Mouse (Mus musculus) heart, postnatal 0 days (tissue): ENCODE data around the gene Lrpprc. TPM values are rescaled to one million over a fixed set of nuclear protein-coding genes. Genes with fewer than 3 reads are reported as not detected.

Experiments used
- ATAC-seq: fragments of 200-750 bp; cut with Nextera tagmentation; 2 replicates; pipeline ENCODE4 v1.8.0; 2017; ENCODE audit warnings: low read depth, moderate number of reproducible peaks, moderate library complexity; ENCODE audit not compliant: insufficient read depth
- DNase-seq: peaks from one replicate; pipeline ENCODE4 v3.0.0-alpha.2; 2016; ENCODE audit warnings: low spot score
- H3K27ac ChIP-seq: fragments of 300-500 bp; sonication (generic); 2 replicates; pipeline ENCODE4 v1.5.1; 2014; ENCODE audit warnings: low read depth, mild to moderate bottlenecking
- H3K27me3 ChIP-seq: fragments of 300-500 bp; sonication (generic); 2 replicates; pipeline ENCODE4 v1.6.1; 2014; ENCODE audit warnings: low read length, mixed read lengths; ENCODE audit not compliant: control insufficient read depth, insufficient read depth
- H3K36me3 ChIP-seq: fragments of 300-500 bp; sonication (generic); replicated peaks from 2 replicates; pipeline ENCODE4 v1.6.1; 2014; ENCODE audit warnings: low read length, mixed read lengths; ENCODE audit not compliant: control insufficient read depth, insufficient read depth
- H3K4me1 ChIP-seq: fragments of 300-500 bp; sonication (generic); 2 replicates; pipeline ENCODE4 v1.6.1; 2014; ENCODE audit warnings: antibody characterized with exemption; ENCODE audit not compliant: control insufficient read depth, insufficient read depth
- H3K4me2 ChIP-seq: fragments of 300-500 bp; sonication (generic); 2 replicates; pipeline ENCODE4 v1.6.1; 2014; ENCODE audit warnings: low read depth, mild to moderate bottlenecking, low read length, moderate library complexity
- H3K4me3 ChIP-seq: fragments of 300-500 bp; sonication (generic); 2 replicates; pipeline ENCODE4 v1.5.1; 2014; ENCODE audit warnings: low read depth, low read length
- H3K9ac ChIP-seq: fragments of 300-500 bp; sonication (generic); replicated peaks from 2 replicates; pipeline ENCODE4 v1.6.1; 2014; ENCODE audit warnings: low read depth, low read length, mixed read lengths
- H3K9me3 ChIP-seq: fragments of 300-500 bp; sonication (generic); replicated peaks from 2 replicates; pipeline ENCODE4 v1.6.1; 2016; ENCODE audit warnings: low read length; ENCODE audit not compliant: control insufficient read depth
- CTCF ChIP-seq: IDR thresholded peaks from 2 replicates; pipeline ENCODE4 v1.5.1; 2016; ENCODE audit warnings: antibody characterized with exemption, control low read depth, low read depth
- EP300 ChIP-seq: IDR thresholded peaks from 2 replicates; pipeline ENCODE4 v1.6.1; 2016; ENCODE audit warnings: antibody characterized with exemption, low read depth
- WGBS: fragments of 180-500 bp; shearing (Covaris S2); extraction: QIAGEN DNeasy Blood & Tissue Kit; methylation state at CpG from one replicate; pipeline ENCODE4 v1.1.7; 2014; 5-methylcytosine and 5-hydroxymethylcytosine counted together
- polyA plus RNA-seq: library from polyadenylated mRNA; unstranded; fragments of >200 nt; fragmentation: Nextera tagmentation; extraction: Ambion mirVana; gene quantifications from 2 replicates; pipeline ENCODE4 v1.2.1, GENCODE M21; 2015
- total RNA-seq: library from RNA; depleted of rRNA; stranded (reverse); fragments of >200 nt; gene quantifications from 2 replicates; pipeline ENCODE4 v1.2.3, GENCODE M21; 2014; ENCODE audit warnings: low replicate concordance; rRNA removed

Gene Lrpprc
- total RNA-seq = 92.4 and 94.6 TPM in 2 replicates
- polyA plus RNA-seq = 62.2 and 68.0 TPM in 2 replicates

GRCm38 (mm10) chr17:84790447-84791098 lies at the start of gene Lrpprc:
Gene Lrpprc (minus strand): TSS chr17:84790789.
- Histone ChIP-seq H3K27ac (peak within 1 kb of the TSS; percentile 86), H3K9me3 (no peaks in the 10 kb centered on the region), H3K36me3 (peaks cover 10% of the 10 kb centered on the region; the same call in 1 of the 2 replicates), H3K9ac (peak within 1 kb of the TSS; percentile 82), H3K27me3 (no peaks in the 10 kb centered on the region), H3K4me3 (peak within 1 kb of the TSS; percentile 89), H3K4me2 (peak within 1 kb of the TSS; percentile 81), H3K4me1 (peaks cover 16% of the 10 kb centered on the region)
- ATAC-seq = peak; percentile 98
- TF ChIP-seq CTCF (no peak), EP300 (peak; percentile 81; the same call in 1 of the 2 replicates)
- peak; percentile 98 for DNase-seq
- WGBS = under 1% methylated on average over 46 of the region's 51 CpGs

GRCm38 (mm10) chr17:84837780-84838179 lies 47.2 kb upstream of the Lrpprc start:
- Histone ChIP-seq H3K4me1 (no peaks in the 10 kb centered on the region), H3K27ac (no peak overlapping the region), H3K27me3 (no peaks in the 10 kb centered on the region), H3K4me3 (no peak overlapping the region), H3K9me3 (no peaks in the 10 kb centered on the region), H3K36me3 (no peaks in the 10 kb centered on the region), H3K4me2 (no peak overlapping the region), H3K9ac (no peak overlapping the region)
- ATAC-seq = peak; percentile 64; the same call in 1 of the 2 replicates
- TF ChIP-seq EP300 = no peak
- peak; percentile 89 for TF ChIP-seq CTCF
- 0% methylated on average over 3 of the region's 3 CpGs for WGBS
- peak; percentile 40 for DNase-seq

GRCm38 (mm10) chr17:84835249-84835648 lies 44.7 kb upstream of the Lrpprc start:
- H3K9ac ChIP-seq = no peak overlapping the region
- no peaks in the 10 kb centered on the region for H3K27me3 ChIP-seq
- ATAC-seq (no peak), DNase-seq (no peak)
- no peaks in the 10 kb centered on the region for H3K36me3 ChIP-seq
- 68% methylated on average over 9 of the region's 9 CpGs for WGBS
- TF ChIP-seq CTCF (no peak), EP300 (no peak)
- no peaks in the 10 kb centered on the region for H3K4me1 ChIP-seq
- H3K4me3 ChIP-seq = no peak overlapping the region
- no peaks in the 10 kb centered on the region for H3K9me3 ChIP-seq
- H3K4me2 ChIP-seq = no peak overlapping the region
- H3K27ac ChIP-seq = no peak overlapping the region

- WGBS = 66% methylated on average over 8 of the region's 8 CpGs
- H3K4me2 ChIP-seq = no peak overlapping the region
- TF ChIP-seq CTCF (no peak), EP300 (no peak)
Observed at GRCm38 (mm10) chr17:84832346-84832745, 41.8 kb upstream of the Lrpprc start.

GRCm38 (mm10) chr17:84828301-84828700 lies 37.7 kb upstream of the Lrpprc start:
- DNase-seq = no peak
- TF ChIP-seq EP300 (no peak), CTCF (no peak)
- H3K4me3 ChIP-seq = no peak overlapping the region
- H3K27me3 ChIP-seq = no peaks in the 10 kb centered on the region
- no peak for ATAC-seq
- no peaks in the 10 kb centered on the region for H3K4me1 ChIP-seq
- WGBS = 78% methylated on average over 6 of the region's 6 CpGs
- H3K9me3 ChIP-seq = no peaks in the 10 kb centered on the region
- H3K27ac ChIP-seq = no peak overlapping the region
- H3K36me3 ChIP-seq = no peaks in the 10 kb centered on the region
- H3K4me2 ChIP-seq = no peak overlapping the region
- no peak overlapping the region for H3K9ac ChIP-seq

More at GRCm38 (mm10) chr17:84832346-84832745, 41.8 kb upstream of the Lrpprc start:
- H3K27ac ChIP-seq = no peak overlapping the region
- H3K36me3 ChIP-seq = no peaks in the 10 kb centered on the region
- no peaks in the 10 kb centered on the region for H3K9me3 ChIP-seq
- ATAC-seq (no peak), DNase-seq (no peak)
- H3K4me3 ChIP-seq = no peak overlapping the region
- H3K27me3 ChIP-seq = no peaks in the 10 kb centered on the region
- no peak overlapping the region for H3K9ac ChIP-seq
- no peaks in the 10 kb centered on the region for H3K4me1 ChIP-seq
